Mouse (Mus musculus) brain, embryonic 14.5 days (tissue): Measurements from ENCODE around the gene Cdca7.

Experiments used
- CTCF ChIP-seq: fragments of 200-500 bp; IDR thresholded peaks from 2 replicates; pipeline ENCODE4 v1.5.1; 2012; ENCODE audit warnings: inconsistent platforms, mild to moderate bottlenecking, moderate library complexity, borderline replicate concordance; ENCODE audit not compliant: insufficient read depth, insufficient read length; ENCODE audit errors: extremely low read depth
- POLR2A ChIP-seq: fragments of 200-500 bp; IDR thresholded peaks from 2 replicates; pipeline ENCODE4 v1.6.1; 2012; ENCODE audit warnings: mild to moderate bottlenecking, inconsistent platforms, borderline replicate concordance; ENCODE audit not compliant: poor library complexity, insufficient read depth, insufficient read length, severe bottlenecking; ENCODE audit errors: extremely low read depth

GRCm38 (mm10) chr2:72529358-72530319 is 53.7 kb downstream of the Cdca7 start:
- TF ChIP-seq CTCF (no peak), POLR2A (no peak)
